Mouse (Mus musculus) kidney, postnatal 0 days (tissue): Measurements from ENCODE around the gene Cfap45. TPM values are rescaled to one million over a fixed set of nuclear protein-coding genes. Genes with fewer than 3 reads are reported as not detected.

Experiments used
- ATAC-seq: fragments of 200-750 bp; cut with Nextera tagmentation; replicated peaks from 2 replicates; pipeline ENCODE4 v1.8.0; 2017; ENCODE audit warnings: low read depth, moderate number of reproducible peaks, moderate TSS enrichment, moderate library complexity; ENCODE audit not compliant: low FRiP score
- DNase-seq: peaks from one replicate; pipeline ENCODE4 v3.0.0-alpha.2; 2016; ENCODE audit warnings: low spot score
- H3K27ac ChIP-seq: fragments of 300-500 bp; sonication (generic); 2 replicates; pipeline ENCODE4 v1.5.1; 2014; ENCODE audit warnings: mild to moderate bottlenecking
- H3K27me3 ChIP-seq: fragments of 300-500 bp; sonication (generic); 2 replicates; pipeline ENCODE4 v1.6.1; 2014; ENCODE audit warnings: low read length, mixed read lengths; ENCODE audit not compliant: insufficient read depth
- H3K36me3 ChIP-seq: fragments of 300-500 bp; sonication (generic); 2 replicates; pipeline ENCODE4 v1.6.1; 2014; ENCODE audit warnings: low read length, mixed read lengths; ENCODE audit not compliant: insufficient read depth
- H3K4me1 ChIP-seq: fragments of 300-500 bp; sonication (generic); replicated peaks from 2 replicates; pipeline ENCODE4 v1.6.1; 2014; ENCODE audit warnings: antibody characterized with exemption, low read length, mixed read lengths; ENCODE audit not compliant: insufficient read depth
- H3K4me2 ChIP-seq: fragments of 300-500 bp; sonication (generic); 2 replicates; pipeline ENCODE4 v1.6.1; 2014; ENCODE audit warnings: mild to moderate bottlenecking, low read length, moderate library complexity, mixed read lengths
- H3K4me3 ChIP-seq: fragments of 300-500 bp; sonication (generic); replicated peaks from 2 replicates; pipeline ENCODE4 v1.5.1; 2014; ENCODE audit warnings: low read depth, low read length
- H3K9ac ChIP-seq: fragments of 300-500 bp; sonication (generic); 2 replicates; pipeline ENCODE4 v1.6.1; 2014; ENCODE audit warnings: low read depth, low read length
- H3K9me3 ChIP-seq: fragments of 300-500 bp; sonication (generic); replicated peaks from 2 replicates; pipeline ENCODE4 v1.6.1; 2016; ENCODE audit warnings: low read length, inconsistent platforms, mixed read lengths
- CTCF ChIP-seq: IDR thresholded peaks from 2 replicates; pipeline ENCODE4 v1.5.1; 2016; ENCODE audit warnings: antibody characterized with exemption, low read depth, mild to moderate bottlenecking, moderate library complexity
- WGBS: fragments of 180-500 bp; shearing (Covaris S2); extraction: QIAGEN DNeasy Blood & Tissue Kit; methylation state at CpG from one replicate; pipeline ENCODE4 v1.1.7; 2014; 5-methylcytosine and 5-hydroxymethylcytosine counted together
- polyA plus RNA-seq: library from polyadenylated mRNA; unstranded; fragments of >200 nt; fragmentation: Nextera tagmentation; extraction: Ambion mirVana; gene quantifications from 2 replicates; pipeline ENCODE4 v1.2.1, GENCODE M21; 2015

The Cfap45 gene
- polyA plus RNA-seq, 1 experiment from 2014 or later, result 1.3 TPM

- no peak for TF ChIP-seq CTCF
- H3K4me3 ChIP-seq, result peak overlapping the region; percentile 57
- H3K36me3 ChIP-seq, result peaks cover 11% of the 10 kb centered on the region
- no peaks in the 10 kb centered on the region for H3K27me3 ChIP-seq
- ATAC-seq (peak; percentile 47), DNase-seq (peak; percentile 64)
- 1% methylated on average over 56 of the region's 56 CpGs for WGBS
- H3K9me3 ChIP-seq, result no peaks in the 10 kb centered on the region
- H3K27ac ChIP-seq, result peak overlapping the region; percentile 79
- peak overlapping the region; percentile 71 for H3K4me2 ChIP-seq
- peak overlapping the region; percentile 67 for H3K9ac ChIP-seq
- H3K4me1 ChIP-seq, result peaks cover 28% of the 10 kb centered on the region
Measured at GRCm38 (mm10) chr1:172500451-172501370, 19.9 kb upstream of the Cfap45 start.

- peak; percentile 79 for DNase-seq
- Histone ChIP-seq H3K36me3 (peaks cover 19% of the 10 kb centered on the region), H3K9ac (peak overlapping the region; percentile 67), H3K27me3 (no peaks in the 10 kb centered on the region), H3K27ac (peak overlapping the region; percentile 79), H3K4me1 (peaks cover 28% of the 10 kb centered on the region), H3K9me3 (no peaks in the 10 kb centered on the region), H3K4me3 (peak overlapping the region; percentile 57), H3K4me2 (peak overlapping the region; percentile 71)
- 31% methylated on average over 13 of the region's 13 CpGs for WGBS
- peak; percentile 5; the same call in 1 of the 2 replicates for ATAC-seq
- TF ChIP-seq CTCF, result peak; percentile 42
Measured at GRCm38 (mm10) chr1:172501371-172502144, 19.0 kb upstream of the Cfap45 start.

- WGBS, result 20% methylated on average over 12 of the region's 13 CpGs
- DNase-seq (peak; percentile 74), ATAC-seq (peak; percentile 33)
- no peak; the same call in 1 of the 2 replicates for TF ChIP-seq CTCF
- Histone ChIP-seq H3K27ac (peak overlapping the region; percentile 79), H3K9me3 (no peaks in the 10 kb centered on the region), H3K36me3 (peaks cover 21% of the 10 kb centered on the region), H3K4me1 (peaks cover 28% of the 10 kb centered on the region), H3K9ac (peak overlapping the region; percentile 39), H3K4me3 (peak overlapping the region; percentile 57), H3K4me2 (peak overlapping the region; percentile 71), H3K27me3 (no peaks in the 10 kb centered on the region)
Measured at GRCm38 (mm10) chr1:172502145-172503110, 18.2 kb upstream of the Cfap45 start.

GRCm38 (mm10) chr1:172503111-172503997 lies 17.2 kb upstream of the Cfap45 start:
- Histone ChIP-seq H3K36me3 (peaks cover 21% of the 10 kb centered on the region), H3K27ac (peak overlapping the region; percentile 79), H3K9ac (peak overlapping the region; percentile 39), H3K4me1 (peaks cover 28% of the 10 kb centered on the region), H3K9me3 (no peaks in the 10 kb centered on the region), H3K4me3 (peak overlapping the region; percentile 57), H3K4me2 (peak overlapping the region; percentile 71), H3K27me3 (no peaks in the 10 kb centered on the region)
- ATAC-seq, result no peak
- WGBS, result 17% methylated on average over 14 of the region's 14 CpGs
- DNase-seq, result peak; percentile 71
- no peak for TF ChIP-seq CTCF

GRCm38 (mm10) chr1:172504756-172505155 lies 15.8 kb upstream of the Cfap45 start:
- no peak overlapping the region for H3K27ac ChIP-seq

More at GRCm38 (mm10) chr1:172504756-172505155, 15.8 kb upstream of the Cfap45 start:
- Histone ChIP-seq H3K4me3 (no peak overlapping the region), H3K36me3 (peaks cover 20% of the 10 kb centered on the region), H3K27me3 (no peaks in the 10 kb centered on the region), H3K4me1 (peaks cover 24% of the 10 kb centered on the region), H3K9ac (no peak overlapping the region), H3K9me3 (no peaks in the 10 kb centered on the region), H3K4me2 (no peak overlapping the region)
- WGBS, result 81% methylated on average over 8 of the region's 8 CpGs
- no peak for TF ChIP-seq CTCF
- no peak for ATAC-seq
- no peak for DNase-seq
